Mouse (Mus musculus) kidney, adult 2 months (tissue): ENCODE data around the gene Stap2. TPM values are rescaled to one million over a fixed set of nuclear protein-coding genes. Genes with fewer than 3 reads are reported as not detected.

Source experiments
- DNase-seq: peaks from one replicate; pipeline ENCODE4 v3.0.0; 2021
- H3K27ac ChIP-seq: fragments of 200-500 bp; 2 replicates; pipeline ENCODE4 v1.5.1; 2012; ENCODE audit warnings: low read depth, low read length, control low read depth, inconsistent platforms; ENCODE audit not compliant: insufficient read depth
- H3K27me3 ChIP-seq: fragments of 200-500 bp; replicated peaks from 2 replicates; pipeline ENCODE4 v1.6.1; 2012; ENCODE audit warnings: mild to moderate bottlenecking, moderate library complexity, low read length, inconsistent platforms; ENCODE audit not compliant: control insufficient read depth, insufficient read depth
- H3K36me3 ChIP-seq: fragments of 200-500 bp; 2 replicates; pipeline ENCODE4 v1.6.1; 2012; ENCODE audit warnings: mild to moderate bottlenecking, moderate library complexity, low read length, inconsistent platforms; ENCODE audit not compliant: control insufficient read depth, insufficient read depth
- H3K4me1 ChIP-seq: fragments of 200-500 bp; 2 replicates; pipeline ENCODE4 v1.6.1; 2011; ENCODE audit warnings: low read length; ENCODE audit not compliant: control insufficient read depth, insufficient read depth
- H3K4me3 ChIP-seq: fragments of 200-500 bp; 2 replicates; pipeline ENCODE4 v1.5.1; 2011; ENCODE audit warnings: mild to moderate bottlenecking, low read depth, low read length, control low read depth; ENCODE audit not compliant: insufficient read depth
- CTCF ChIP-seq: fragments of 200-500 bp; conservative IDR thresholded peaks from 2 replicates; pipeline ENCODE4 v1.5.1; 2011; ENCODE audit warnings: low read depth, mild to moderate bottlenecking, control low read depth, low read length, moderate library complexity, mixed read lengths; ENCODE audit not compliant: insufficient read depth, insufficient read length
- POLR2A ChIP-seq: fragments of 200-500 bp; IDR thresholded peaks from one replicate; pipeline ENCODE4 v1.6.1; 2011; ENCODE audit warnings: low read depth, low read length, control low read depth
- WGBS: fragments of 180-500 bp; shearing (Covaris S2); methylation state at CpG from one replicate; pipeline ENCODE4 v1.1.7; 2018; 5-methylcytosine and 5-hydroxymethylcytosine counted together
- polyA plus RNA-seq: library from polyadenylated mRNA; depleted of rRNA; stranded (reverse); fragments of >200 nt; gene quantifications from 2 replicates; pipeline ENCODE4 v1.2.3, GENCODE M21; 2012; rRNA removed

Gene Stap2
- 20.1 and 22.6 TPM in 2 replicates for polyA plus RNA-seq

DNA sequence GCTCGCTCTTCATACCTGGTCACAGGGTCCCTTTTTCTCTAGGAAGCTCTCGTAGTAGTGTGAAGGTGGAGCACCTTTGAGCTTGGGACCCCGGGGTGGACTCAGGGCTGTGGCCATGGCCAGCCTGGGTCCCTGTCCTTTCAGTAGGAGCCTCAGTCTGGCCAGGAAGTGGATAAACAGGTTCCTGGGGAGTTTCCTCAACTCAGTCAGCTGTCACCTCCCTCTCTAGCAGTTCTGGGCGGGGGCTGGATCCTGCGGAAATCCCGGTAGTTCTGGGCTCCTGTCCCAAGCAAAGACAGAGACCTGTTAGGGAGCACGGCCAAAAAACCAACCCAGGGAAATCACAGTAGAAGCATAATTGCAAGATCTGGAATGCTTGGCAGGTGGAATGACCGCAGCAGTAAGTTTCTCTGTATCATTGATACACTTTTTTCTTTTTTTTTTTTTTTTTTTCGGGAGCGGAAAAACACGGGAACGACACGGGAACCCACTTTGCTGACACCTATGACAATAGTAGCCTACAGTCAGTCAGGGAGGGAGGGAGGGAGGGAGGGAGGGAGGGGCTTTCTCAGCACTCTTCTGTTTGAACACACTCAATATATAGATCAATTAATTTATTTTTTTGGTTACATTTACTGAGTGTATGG is at the start of gene Stap2, which contains the start of gene Mpnd:
Stap2 (minus strand) TSS at position 170 of the 647 bp plus-strand sequence.
Mpnd (plus strand) TSS at position 297 of the 647 bp plus-strand sequence.
- H3K4me1 ChIP-seq, result peaks cover 3% of the 10 kb centered on the region; the same call in 1 of the 2 replicates
- peak within 1 kb of the TSS; percentile 52 for H3K4me3 ChIP-seq
- peak within 1 kb of the TSS; percentile 59 for H3K27ac ChIP-seq
- H3K36me3 ChIP-seq, result no peaks in the 10 kb centered on the region
- WGBS, result 22% methylated on average over 13 of the region's 13 CpGs
- no peaks in the 10 kb centered on the region for H3K27me3 ChIP-seq
- TF ChIP-seq CTCF (no peak), POLR2A (no peak)
- DNase-seq, result peak; percentile 84

DNA sequence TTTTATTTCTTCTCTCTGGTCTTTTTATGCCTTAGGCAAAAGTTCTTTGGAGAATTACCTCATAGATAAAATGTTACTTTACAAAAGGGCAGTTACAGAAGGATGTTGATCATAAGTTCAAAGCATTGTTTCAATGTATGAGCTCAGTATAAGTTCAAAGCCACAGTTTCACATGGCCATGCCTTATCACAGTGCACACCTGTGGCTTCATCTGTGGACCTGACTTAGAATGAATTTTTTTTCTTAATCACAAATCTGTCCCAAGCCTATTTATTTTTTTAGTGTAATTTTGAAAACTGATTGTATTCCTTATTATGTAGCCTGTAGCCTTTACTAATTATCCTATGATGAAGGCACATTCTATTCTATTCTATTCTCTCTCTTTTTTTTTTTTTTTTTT is 49.6 kb upstream of the Stap2 start:
- no peak for DNase-seq
- Histone ChIP-seq H3K4me1 (no peaks in the 10 kb centered on the region), H3K4me3 (no peak overlapping the region), H3K27me3 (no peaks in the 10 kb centered on the region), H3K27ac (no peak overlapping the region), H3K36me3 (no peaks in the 10 kb centered on the region)
- no peak for TF ChIP-seq POLR2A

GRCm38 (mm10) chr17:56051369-56051768 is 46.0 kb upstream of the Stap2 start:
- Histone ChIP-seq H3K4me3 (no peak overlapping the region), H3K36me3 (no peaks in the 10 kb centered on the region), H3K4me1 (no peaks in the 10 kb centered on the region), H3K27ac (no peak overlapping the region), H3K27me3 (no peaks in the 10 kb centered on the region)
- 75% methylated on average over 5 of the region's 5 CpGs for WGBS
- no peak for DNase-seq
- TF ChIP-seq POLR2A (no peak), CTCF (no peak)

DNA sequence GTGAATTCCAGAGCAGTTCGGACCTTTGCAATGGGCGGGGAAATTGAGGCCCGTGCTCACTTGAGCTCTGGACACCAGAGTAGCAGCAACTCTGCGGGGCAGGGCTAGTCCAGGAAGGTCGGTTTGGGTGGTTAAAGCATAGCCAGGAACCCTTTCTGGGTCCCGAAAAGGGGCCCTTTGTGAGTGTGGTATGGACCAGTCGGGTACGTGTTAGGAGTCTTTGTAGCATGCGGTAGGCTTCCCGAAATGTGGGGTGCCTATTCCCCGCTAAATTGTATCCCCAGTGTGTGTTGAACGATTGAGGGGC is 35.4 kb upstream of the Stap2 start:
- no peaks in the 10 kb centered on the region for H3K27me3 ChIP-seq
- TF ChIP-seq POLR2A (no peak), CTCF (no peak)
- H3K27ac ChIP-seq, result no peak overlapping the region
- no peaks in the 10 kb centered on the region for H3K36me3 ChIP-seq
- peak overlapping the region; percentile 40; the same call in 1 of the 2 replicates for H3K4me3 ChIP-seq
- DNase-seq, result no peak
- WGBS, result under 1% methylated on average over 12 of the region's 12 CpGs
- no peaks in the 10 kb centered on the region; the same call in 1 of the 2 replicates for H3K4me1 ChIP-seq

DNA sequence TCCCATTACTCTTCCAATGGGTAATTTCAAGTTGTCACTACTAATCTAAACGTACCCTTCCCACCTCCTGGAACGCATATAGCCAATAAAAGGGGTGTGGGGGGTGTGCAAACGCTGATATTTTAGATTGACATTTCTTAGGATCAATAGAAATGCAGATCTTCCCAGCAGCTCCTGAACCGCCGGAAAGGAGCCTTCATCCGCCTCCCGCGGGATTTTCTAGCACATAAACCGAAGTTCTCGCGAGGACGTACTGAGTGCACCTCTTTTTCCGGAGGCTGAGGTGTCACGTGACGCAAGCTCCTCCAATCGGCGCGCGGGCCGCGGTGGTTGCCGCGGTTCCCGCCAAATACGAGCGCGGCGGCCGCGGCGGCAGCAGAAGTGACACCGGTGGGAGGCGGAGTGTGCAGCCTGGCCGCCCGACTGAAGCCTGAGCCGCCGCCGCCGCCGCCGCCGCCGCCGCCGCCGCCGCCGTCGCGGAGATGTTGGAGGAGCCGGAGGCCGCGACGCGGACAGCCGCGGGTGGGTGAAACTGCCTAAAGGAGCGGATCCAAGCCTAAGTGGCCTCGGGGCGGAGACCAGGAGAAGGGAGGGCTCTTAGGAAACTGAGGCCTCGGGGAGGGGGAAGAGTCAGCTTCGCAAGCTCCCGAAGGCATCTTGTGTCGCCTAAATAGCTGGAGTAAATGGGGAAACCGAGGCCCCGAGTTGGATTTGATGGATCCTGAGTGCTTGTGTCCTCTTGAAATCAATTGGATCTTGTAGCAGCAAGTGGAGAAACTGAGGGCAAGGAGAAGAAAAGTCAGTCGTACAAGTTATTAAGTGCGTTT is 34.9 kb upstream of the Stap2 start, which contains the start of gene Chaf1a:
Chaf1a (plus strand) TSS at position 410 of the 827 bp plus-strand sequence.
- no peaks in the 10 kb centered on the region for H3K27me3 ChIP-seq
- peak; percentile 99 for DNase-seq
- H3K4me3 ChIP-seq, result peak within 1 kb of the TSS; percentile 40
- TF ChIP-seq CTCF, result no peak
- TF ChIP-seq POLR2A, result no peak
- under 1% methylated on average over 68 of the region's 68 CpGs for WGBS
- H3K4me1 ChIP-seq, result peaks cover under 1% of the 10 kb centered on the region; the same call in 1 of the 2 replicates
- no peaks in the 10 kb centered on the region for H3K36me3 ChIP-seq
- no peak within 1 kb of the TSS for H3K27ac ChIP-seq

- H3K4me3 ChIP-seq, result no peak overlapping the region
- DNase-seq, result no peak
- H3K27ac ChIP-seq, result no peak overlapping the region
- TF ChIP-seq POLR2A (no peak), CTCF (no peak)
- peaks cover 7% of the 10 kb centered on the region; the same call in 1 of the 2 replicates for H3K4me1 ChIP-seq
- WGBS, result 76% methylated on average over 4 of the region's 4 CpGs
- no peaks in the 10 kb centered on the region for H3K27me3 ChIP-seq
- no peaks in the 10 kb centered on the region for H3K36me3 ChIP-seq
Measured at GRCm38 (mm10) chr17:56039345-56039744, 34.0 kb upstream of the Stap2 start.

- TF ChIP-seq CTCF (no peak), POLR2A (no peak)
Measured at GRCm38 (mm10) chr17:56038583-56039261, 33.3 kb upstream of the Stap2 start.

More at GRCm38 (mm10) chr17:56038583-56039261, 33.3 kb upstream of the Stap2 start:
- no peak overlapping the region for H3K27ac ChIP-seq
- no peaks in the 10 kb centered on the region for H3K36me3 ChIP-seq
- WGBS, result 72% methylated on average over 8 of the region's 8 CpGs
- H3K27me3 ChIP-seq, result no peaks in the 10 kb centered on the region
- no peak overlapping the region for H3K4me3 ChIP-seq
- peaks cover 9% of the 10 kb centered on the region; the same call in 1 of the 2 replicates for H3K4me1 ChIP-seq
- no peak for DNase-seq
